Comparison of ENCODE assay signal across 15 mouse cellular contexts in the genomic region with DNA sequence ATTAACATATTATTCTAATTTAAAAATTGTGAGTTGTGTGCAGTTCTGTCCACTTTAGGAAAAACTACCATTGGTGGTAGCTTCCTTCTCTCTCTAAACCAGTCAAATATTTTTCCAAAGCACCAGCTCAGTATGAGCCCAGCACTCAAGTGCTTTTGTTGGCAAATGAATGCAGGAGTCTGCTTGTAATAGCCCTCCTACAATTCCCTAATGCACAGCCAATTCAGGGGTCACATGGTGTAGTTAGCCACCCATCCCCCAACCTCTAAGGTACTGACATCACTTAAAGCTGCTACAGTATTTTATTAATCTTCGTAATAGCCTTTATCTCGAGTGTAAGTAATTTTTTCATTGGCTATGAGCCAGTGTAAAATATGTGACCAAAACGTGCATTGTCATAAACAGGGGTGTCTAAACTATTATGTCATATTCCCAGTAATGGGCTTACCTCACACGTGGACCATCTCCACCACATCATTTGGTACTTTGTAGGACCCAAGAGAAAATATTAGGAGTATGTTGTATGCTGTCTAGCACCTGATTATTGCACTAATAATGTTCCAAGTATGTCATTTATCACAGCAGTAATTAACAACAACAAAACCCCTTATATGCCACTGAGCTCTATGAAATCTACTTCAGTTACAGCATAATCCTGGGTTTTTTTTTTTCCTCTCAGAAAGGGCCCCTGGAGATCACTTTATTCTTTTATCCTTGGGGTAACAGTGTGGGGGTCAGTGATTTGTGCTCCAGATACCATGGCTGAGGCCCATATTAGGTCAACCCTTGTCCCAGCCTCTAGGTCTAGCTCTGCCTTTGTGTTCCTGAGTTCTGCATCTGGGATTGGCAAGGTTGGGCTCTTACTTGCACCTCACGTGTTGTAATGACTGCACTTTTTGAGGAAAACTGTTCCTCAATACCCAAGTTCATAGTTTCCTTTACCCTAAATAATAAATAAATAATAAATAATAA.
A peak's percentile ranks its signal among the peaks of the same experiment; 100 is the strongest.
DNase-seq lines count a peak whose midpoint lies in the region; ATAC-seq lines count a peak whose summit lies in the region.
"Had no signal": no experiment of that assay in that cellular context is flagged by ENCODE, and none has a peak within 500 bp of the region (broad histone marks: within the 10 kb centered on the region; RNA-seq: fewer than 3 reads in every experiment).

No protein-coding gene starts in this region.

- H3K27me3 ChIP-seq in embryonic facial prominence, embryonic 11.5 days (ENCODE audit: control insufficient read depth, insufficient read depth, low read length), result no peaks in the 10 kb centered on the region
- no peaks in the 10 kb centered on the region for H3K27me3 ChIP-seq in embryonic facial prominence, embryonic 10.5 days (replicated peaks; ENCODE audit: low read depth, poor library complexity, severe bottlenecking)
- no peaks in the 10 kb centered on the region for H3K27me3 ChIP-seq in embryonic facial prominence, embryonic 14.5 days (replicated peaks; ENCODE audit: control insufficient read depth, insufficient read depth, low read length)
- no peaks in the 10 kb centered on the region for H3K27me3 ChIP-seq in hindbrain, embryonic 14.5 days (ENCODE audit: control insufficient read depth, insufficient read depth, low read length)
- no peaks in the 10 kb centered on the region for H3K27me3 ChIP-seq in midbrain, embryonic 14.5 days (ENCODE audit: control insufficient read depth, insufficient read depth, low read length)

- H3K9ac ChIP-seq in embryonic facial prominence, embryonic 11.5 days (replicated peaks; ENCODE audit: low read length), result no peak overlapping the region
- no peak overlapping the region for H3K9ac ChIP-seq in embryonic facial prominence, embryonic 14.5 days (ENCODE audit: low read depth, low read length)
- no peak overlapping the region for H3K9ac ChIP-seq in hindbrain, embryonic 14.5 days
- H3K9ac ChIP-seq in midbrain, embryonic 14.5 days (replicated peaks; ENCODE audit: low read length), result no peak overlapping the region

- no peak overlapping the region for H3K27ac ChIP-seq in embryonic facial prominence, embryonic 11.5 days (replicated peaks; ENCODE audit: low read depth, low read length)
- H3K27ac ChIP-seq in embryonic facial prominence, embryonic 10.5 days (replicated peaks), result no peak overlapping the region
- no peak overlapping the region for H3K27ac ChIP-seq in embryonic facial prominence, embryonic 14.5 days (replicated peaks; ENCODE audit: low read depth, low read length)
- no peak overlapping the region for H3K27ac ChIP-seq in hindbrain, embryonic 14.5 days
- H3K27ac ChIP-seq in midbrain, embryonic 14.5 days (replicated peaks; ENCODE audit: low read depth, low read length), result no peak overlapping the region
- H3K27ac ChIP-seq: gastrocnemius, adult 2 months; layer of hippocampus, adult 2 months had no signal

- peak; percentile 79 for ATAC-seq in embryonic facial prominence, embryonic 11.5 days (replicated peaks; ENCODE audit: insufficient number of reproducible peaks, low FRiP score, low TSS enrichment, low read depth)
- no peak for ATAC-seq in embryonic facial prominence, embryonic 14.5 days (ENCODE audit: low read depth)
- ATAC-seq in hindbrain, embryonic 14.5 days (ENCODE audit: low FRiP score), result peak; percentile 87
- ATAC-seq in midbrain, embryonic 14.5 days (ENCODE audit: low FRiP score, low TSS enrichment), result peak; percentile 59; the same call in 1 of the 2 replicates

- 68% methylated on average over 5 of the region's 5 CpGs for WGBS in embryonic facial prominence, embryonic 11.5 days
- WGBS in embryonic facial prominence, embryonic 10.5 days, result 77% methylated on average over 5 of the region's 5 CpGs
- WGBS in embryonic facial prominence, embryonic 14.5 days, result 69% methylated on average over 5 of the region's 5 CpGs
- WGBS in hindbrain, embryonic 14.5 days, result 52% methylated on average over 5 of the region's 5 CpGs
- 74% methylated on average over 5 of the region's 5 CpGs for WGBS in midbrain, embryonic 14.5 days

- no peaks in the 10 kb centered on the region for H3K36me3 ChIP-seq in embryonic facial prominence, embryonic 11.5 days (replicated peaks; ENCODE audit: control insufficient read depth, insufficient read depth, low read depth, low read length)
- H3K36me3 ChIP-seq in embryonic facial prominence, embryonic 10.5 days (replicated peaks), result no peaks in the 10 kb centered on the region
- H3K36me3 ChIP-seq in embryonic facial prominence, embryonic 14.5 days (ENCODE audit: control insufficient read depth, insufficient read depth, low read length), result no peaks in the 10 kb centered on the region
- H3K36me3 ChIP-seq in hindbrain, embryonic 14.5 days (replicated peaks; ENCODE audit: control insufficient read depth, insufficient read depth), result no peaks in the 10 kb centered on the region
- no peaks in the 10 kb centered on the region for H3K36me3 ChIP-seq in midbrain, embryonic 14.5 days (ENCODE audit: control insufficient read depth, insufficient read depth, low read length)

- no peaks in the 10 kb centered on the region for H3K9me3 ChIP-seq in embryonic facial prominence, embryonic 11.5 days (replicated peaks; ENCODE audit: control insufficient read depth, low read length)
- no peaks in the 10 kb centered on the region for H3K9me3 ChIP-seq in embryonic facial prominence, embryonic 10.5 days
- H3K9me3 ChIP-seq in embryonic facial prominence, embryonic 14.5 days (ENCODE audit: control insufficient read depth, low read length), result no peaks in the 10 kb centered on the region
- H3K9me3 ChIP-seq in hindbrain, embryonic 14.5 days (ENCODE audit: control insufficient read depth, low read length), result no peaks in the 10 kb centered on the region
- no peaks in the 10 kb centered on the region for H3K9me3 ChIP-seq in midbrain, embryonic 14.5 days (ENCODE audit: control insufficient read depth, low read length)

- H3K4me3 ChIP-seq in embryonic facial prominence, embryonic 11.5 days (ENCODE audit: low read depth, low read length), result no peak overlapping the region
- H3K4me3 ChIP-seq in embryonic facial prominence, embryonic 10.5 days, result no peak overlapping the region
- H3K4me3 ChIP-seq in embryonic facial prominence, embryonic 14.5 days (ENCODE audit: low read depth, low read length), result no peak overlapping the region
- H3K4me3 ChIP-seq in hindbrain, embryonic 14.5 days (replicated peaks; ENCODE audit: low read length), result no peak overlapping the region
- no peak overlapping the region for H3K4me3 ChIP-seq in midbrain, embryonic 14.5 days (replicated peaks; ENCODE audit: low read depth, low read length)
- H3K4me3 ChIP-seq: gastrocnemius, adult 2 months; layer of hippocampus, adult 2 months had no signal

- DNase-seq in embryonic facial prominence, embryonic 11.5 days (ENCODE audit: low spot score), result peak; percentile 37
- no peak for DNase-seq in embryonic facial prominence, embryonic 10.5 days (ENCODE audit: low spot score)
- DNase-seq in embryonic facial prominence, embryonic 14.5 days (ENCODE audit: low spot score), result peak; percentile 14
- DNase-seq in hindbrain, embryonic 14.5 days (ENCODE audit: low spot score), result peak; percentile 54
- peak; percentile 51 for DNase-seq in midbrain, embryonic 14.5 days
- no peak for DNase-seq in adrenal gland, adult 18-20 months (ENCODE audit: low spot score in 2 of 2)
- no peak for DNase-seq in frontal cortex, postnatal 10 days (ENCODE audit: low spot score in 2 of 2)
- no peak for DNase-seq in ovary, postnatal 14 days (ENCODE audit: low spot score)
- DNase-seq: B cell, adult 2 months; cerebellum, adult 8-10 months; gastrocnemius, adult 2 months; kidney, adult 2 months; right cerebral cortex, postnatal 4 days; thymus, postnatal 25 days had no signal

- no peak overlapping the region for H3K4me2 ChIP-seq in embryonic facial prominence, embryonic 11.5 days (ENCODE audit: low read depth, low read length)
- no peak overlapping the region for H3K4me2 ChIP-seq in embryonic facial prominence, embryonic 14.5 days (ENCODE audit: low read depth, low read length)
- H3K4me2 ChIP-seq in hindbrain, embryonic 14.5 days (replicated peaks), result no peak overlapping the region
- no peak overlapping the region for H3K4me2 ChIP-seq in midbrain, embryonic 14.5 days (ENCODE audit: low read length)

- no peaks in the 10 kb centered on the region for H3K4me1 ChIP-seq in embryonic facial prominence, embryonic 11.5 days (ENCODE audit: control insufficient read depth, insufficient read depth, low read length)
- H3K4me1 ChIP-seq in embryonic facial prominence, embryonic 10.5 days, result peaks cover 5% of the 10 kb centered on the region; the same call in 1 of the 2 replicates
- no peaks in the 10 kb centered on the region for H3K4me1 ChIP-seq in embryonic facial prominence, embryonic 14.5 days (ENCODE audit: control insufficient read depth, insufficient read depth, low read length)
- H3K4me1 ChIP-seq in hindbrain, embryonic 14.5 days (replicated peaks; ENCODE audit: control insufficient read depth, insufficient read depth, low read length), result 0 out of 2 replicates have a peak, but pooled peaks cover 7% of the 10 kb centered on the region
- no peaks in the 10 kb centered on the region for H3K4me1 ChIP-seq in midbrain, embryonic 14.5 days (ENCODE audit: control insufficient read depth, insufficient read depth, low read length)

Comparison
In these comparisons a context has a peak if more than half of its experiments do, and no peak if none do; other contexts are left out.
1. DNase-seq: peak in embryonic facial prominence, embryonic 11.5 days (single experiment), embryonic facial prominence, embryonic 14.5 days (single experiment), hindbrain, embryonic 14.5 days (single experiment) and midbrain, embryonic 14.5 days (single experiment); none in embryonic facial prominence, embryonic 10.5 days (single experiment), adrenal gland, adult 18-20 months (0 of 2), frontal cortex, postnatal 10 days (0 of 2) and ovary, postnatal 14 days (single experiment).